Mouse (Mus musculus): ENCODE data around the gene Zfp574.

Gene Zfp574

GRCm38 (mm10) chr7:25120061-25120834 is 47.9 kb downstream of the Zfp574 start:
- DNase-seq: no peak

GRCm38 (mm10) chr7:25121240-25121786 is 48.9 kb downstream of the Zfp574 start:
- DNase-seq: no peak

GRCm38 (mm10) chr7:25125716-25126281 is 53.4 kb downstream of the Zfp574 start:
- DNase-seq: no peak

DNA sequence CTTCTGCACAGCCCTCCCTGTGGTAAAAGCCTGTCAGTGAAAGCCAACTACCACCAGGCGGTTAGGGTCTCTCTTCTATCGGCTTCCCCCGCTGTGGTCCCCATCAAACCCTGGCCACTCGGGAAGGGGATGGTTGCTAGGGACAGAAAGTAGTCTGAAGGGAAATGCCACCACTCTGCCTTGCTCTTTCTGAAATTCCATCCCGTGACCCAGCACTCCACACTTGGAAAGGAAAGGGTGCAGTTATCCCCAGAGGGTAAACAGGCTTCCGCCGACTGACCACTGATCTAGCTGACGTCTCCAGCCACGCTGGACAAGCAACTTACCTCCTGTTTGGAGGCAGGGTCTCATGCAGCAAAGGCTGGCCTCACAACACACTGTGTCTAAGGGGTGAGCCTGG is 55.6 kb downstream of the Zfp574 start:
- DNase-seq: no peak

DNA sequence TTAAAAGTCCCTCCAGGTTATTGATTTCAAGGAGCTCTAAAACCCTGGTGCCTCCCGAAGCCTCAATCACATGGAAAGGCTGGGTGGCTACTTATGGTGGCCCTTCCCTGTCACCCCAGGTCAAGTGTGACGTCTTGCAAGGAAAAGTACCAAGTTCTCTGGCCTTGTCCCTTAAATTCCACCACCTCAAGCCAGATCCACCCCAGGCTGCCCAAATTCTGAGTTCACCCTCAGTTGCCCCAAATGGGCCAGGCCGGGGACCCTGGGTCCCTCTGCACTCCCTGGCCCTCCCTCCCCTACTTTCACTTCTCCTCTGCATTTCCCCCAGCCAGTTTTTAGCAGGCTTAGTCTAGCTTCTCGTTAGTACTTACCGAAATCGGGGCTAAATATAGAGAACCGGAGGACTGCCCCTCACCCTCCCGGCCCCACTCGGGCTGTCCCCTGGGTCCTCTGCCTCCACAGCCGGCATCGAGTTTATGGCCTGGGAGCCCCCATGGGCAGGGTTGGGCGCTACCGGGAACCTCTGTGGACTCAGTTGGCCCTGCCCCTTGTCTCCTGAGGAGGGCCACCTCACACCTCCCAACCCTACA is 57.1 kb downstream of the Zfp574 start:
- DNase-seq: no peak

DNA sequence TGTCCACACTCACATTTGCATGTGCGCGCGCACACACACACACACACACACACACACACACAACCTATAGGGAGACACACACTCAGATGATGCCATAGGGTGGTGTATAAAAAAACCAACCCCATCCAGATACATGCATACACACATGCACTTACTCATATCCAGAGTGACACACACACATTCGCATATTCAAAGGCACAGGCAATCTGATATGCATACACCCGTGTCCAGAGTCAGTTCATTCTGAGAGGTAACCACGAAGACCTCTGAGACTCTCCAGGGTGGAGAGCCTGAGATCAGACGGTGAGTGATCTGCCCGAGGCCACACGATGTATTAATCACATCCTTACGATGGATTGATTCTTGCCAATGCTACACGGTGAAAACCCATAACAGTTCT is 58.2 kb downstream of the Zfp574 start:
- DNase-seq: no peak

GRCm38 (mm10) chr7:25131247-25131646 is 58.9 kb downstream of the Zfp574 start:
- no peak for DNase-seq

DNA sequence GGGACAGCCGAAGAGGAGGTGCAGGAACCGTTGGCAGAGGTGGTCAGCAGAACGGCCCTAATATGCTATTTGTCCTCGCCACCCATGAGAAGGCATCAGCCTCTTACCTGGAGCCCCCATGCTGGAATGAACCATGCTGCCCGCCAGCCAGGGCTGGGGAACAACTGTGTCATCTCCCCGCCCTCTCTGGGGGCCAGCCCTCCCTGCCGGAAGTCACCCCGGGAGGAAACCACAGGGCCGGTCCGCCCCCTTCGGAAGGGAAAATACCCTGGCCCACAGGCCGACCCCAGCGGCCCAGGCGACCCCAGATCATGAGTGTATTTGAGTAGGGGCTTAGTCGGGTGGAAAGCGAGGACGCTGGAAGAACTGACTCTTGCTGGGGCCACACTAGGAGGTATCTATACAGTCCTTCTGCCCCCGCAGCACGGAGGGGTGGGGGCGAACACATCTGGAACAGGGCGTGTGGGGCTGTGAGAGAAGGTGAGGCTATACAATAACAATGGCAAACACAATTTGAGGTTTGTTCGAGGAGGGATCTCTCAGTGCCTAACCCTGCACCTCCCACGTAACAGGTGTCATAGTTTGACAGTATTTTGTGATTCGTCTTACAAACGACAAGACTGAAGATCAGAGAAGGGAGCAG is 60.1 kb downstream of the Zfp574 start:
- no peak for DNase-seq
